Mouse (Mus musculus) liver, postnatal 0 days (tissue): ENCODE measurements around the gene 3110082I17Rik.

Experiments
- CTCF ChIP-seq: sonication (generic); IDR thresholded peaks from 2 replicates; pipeline ENCODE4 v1.5.1; 2016; ENCODE audit warnings: antibody characterized with exemption, low read depth
- EP300 ChIP-seq: IDR thresholded peaks from 2 replicates; pipeline ENCODE4 v1.6.1; 2016; ENCODE audit warnings: antibody characterized with exemption, low read depth, mild to moderate bottlenecking

DNA sequence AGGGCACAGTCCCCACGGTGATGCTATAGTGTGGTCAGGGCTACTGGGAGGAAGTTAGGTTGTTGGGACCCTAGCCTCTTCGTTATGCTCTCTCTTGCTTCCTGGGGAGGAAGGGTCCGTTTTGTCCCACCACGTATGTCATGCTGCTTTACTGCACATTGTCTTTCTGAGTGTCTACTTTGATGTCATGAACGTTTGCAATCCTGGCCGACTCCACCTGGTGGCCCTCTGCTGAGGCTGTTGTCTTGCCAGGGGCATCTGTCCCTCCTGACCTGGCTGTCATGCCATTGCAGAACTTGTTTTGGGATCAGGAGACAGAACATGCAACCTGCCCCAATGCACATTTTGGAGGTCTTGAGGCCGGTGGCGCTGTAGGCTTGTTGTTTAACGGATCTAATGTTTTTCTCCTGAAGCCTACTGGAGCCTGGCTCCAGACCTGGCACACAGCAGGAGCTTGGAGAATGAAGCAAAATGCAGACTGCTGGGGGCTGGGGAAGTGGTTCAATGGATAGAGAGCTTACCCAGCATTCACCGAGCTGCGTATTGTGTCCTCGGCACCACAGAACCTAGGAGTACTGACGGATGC, 134.1 kb downstream of the 3110082I17Rik start:
- TF ChIP-seq CTCF, result peak; percentile 27; the same call in 1 of the 2 replicates
- no peak for TF ChIP-seq EP300
